18 mouse cellular contexts compared by ENCODE assay signal in the genomic region with DNA sequence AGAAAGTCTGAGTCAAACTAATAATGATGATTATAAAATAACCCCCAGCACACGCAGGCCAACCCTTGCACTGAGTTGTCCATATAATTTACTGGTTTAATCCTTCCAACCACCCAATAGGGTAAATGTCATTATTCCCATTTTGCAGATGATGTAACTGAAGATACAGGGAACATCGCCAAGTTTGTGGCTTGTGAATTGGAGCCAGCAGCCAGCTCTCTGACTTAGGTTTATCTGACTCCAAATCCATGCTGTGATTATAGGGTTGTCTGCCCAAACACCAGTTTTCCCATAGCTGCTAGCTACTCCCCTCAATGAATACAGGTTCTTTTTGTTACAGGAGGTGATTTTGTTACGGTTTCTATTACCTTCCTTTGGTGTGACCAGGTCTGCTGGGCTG.
A peak's percentile ranks its signal among the peaks of the same experiment; 100 is the strongest.
DNase-seq lines count a peak whose midpoint lies in the region; ATAC-seq and TF ChIP-seq lines count a peak whose summit lies in the region.
"Had no signal": no experiment of that assay in that cellular context is flagged by ENCODE, and none has a peak within 500 bp of the region (broad histone marks: within the 10 kb centered on the region; RNA-seq: fewer than 3 reads in every experiment).

No protein-coding gene starts in this region.

- H3K4me2 ChIP-seq in limb, embryonic 12.5 days = no peak overlapping the region
- H3K4me2 ChIP-seq in limb, embryonic 14.5 days (replicated peaks; ENCODE audit: low read depth, low read length, severe bottlenecking) = no peak overlapping the region
- H3K4me2 ChIP-seq: embryonic facial prominence, embryonic 13.5 days; forebrain, embryonic 13.5 days; forebrain, embryonic 15.5 days had no signal

- no peak for TF ChIP-seq POLR2A in limb, embryonic 14.5 days (IDR thresholded peaks at IDR 0.05; ENCODE audit: borderline replicate concordance, extremely low read depth, insufficient read depth, insufficient read length)

- no peaks in the 10 kb centered on the region for H3K27me3 ChIP-seq in limb, embryonic 12.5 days
- no peaks in the 10 kb centered on the region for H3K27me3 ChIP-seq in limb, embryonic 10.5 days (ENCODE audit: low read depth, poor library complexity, severe bottlenecking)
- H3K27me3 ChIP-seq in limb, embryonic 14.5 days (ENCODE audit: control insufficient read depth, insufficient read depth, low read length) = no peaks in the 10 kb centered on the region
- H3K27me3 ChIP-seq: forebrain, embryonic 13.5 days; forebrain, embryonic 15.5 days had no signal

- peaks cover 4% of the 10 kb centered on the region; the same call in 1 of the 2 replicates for H3K4me1 ChIP-seq in limb, embryonic 12.5 days (replicated peaks)
- peaks cover 7% of the 10 kb centered on the region; the same call in 1 of the 2 replicates for H3K4me1 ChIP-seq in limb, embryonic 10.5 days
- peaks cover 18% of the 10 kb centered on the region for H3K4me1 ChIP-seq in limb, embryonic 14.5 days (ENCODE audit: control insufficient read depth, insufficient read depth, low read length)

- H3K9me3 ChIP-seq in limb, embryonic 12.5 days = no peaks in the 10 kb centered on the region
- no peaks in the 10 kb centered on the region for H3K9me3 ChIP-seq in limb, embryonic 10.5 days (replicated peaks)
- H3K9me3 ChIP-seq in limb, embryonic 14.5 days (ENCODE audit: control insufficient read depth, low read length) = no peaks in the 10 kb centered on the region
- H3K9me3 ChIP-seq: embryonic facial prominence, embryonic 13.5 days; forebrain, embryonic 13.5 days; forebrain, embryonic 15.5 days had no signal

- no peak overlapping the region for H3K9ac ChIP-seq in limb, embryonic 12.5 days (replicated peaks)
- no peak overlapping the region for H3K9ac ChIP-seq in limb, embryonic 14.5 days (ENCODE audit: low read depth, low read length, severe bottlenecking)
- H3K9ac ChIP-seq: embryonic facial prominence, embryonic 13.5 days; forebrain, embryonic 13.5 days; forebrain, embryonic 15.5 days; forebrain, postnatal 0 days had no signal

- DNase-seq in adrenal gland, adult 2 months = peak; percentile 13
- DNase-seq in adrenal gland, postnatal 36 days = no peak
- peak; percentile 64 for DNase-seq in heart, adult 11 months
- DNase-seq in heart, adult 8-10 months (ENCODE audit: low spot score) = no peak
- DNase-seq in limb, embryonic 10.5 days (ENCODE audit: low spot score) = no peak
- DNase-seq in limb, embryonic 14.5 days (ENCODE audit: low spot score) = peak; percentile 15
- no peak for DNase-seq in urinary bladder, postnatal 25 days (ENCODE audit: low spot score)
- DNase-seq: adrenal gland, postnatal 10 days; adrenal gland, postnatal 25 days; cerebellum, adult 11-12 months; cerebellum, adult 2 months; cerebellum, adult 9-10 months; cerebellum, postnatal 25 days; forebrain, postnatal 0 days had no signal

- H3K27ac ChIP-seq in limb, embryonic 12.5 days = 0 out of 2 replicates have a peak overlapping the region, but pooled peaks have one; percentile 8
- H3K27ac ChIP-seq in limb, embryonic 10.5 days = no peak overlapping the region
- H3K27ac ChIP-seq in limb, embryonic 14.5 days (replicated peaks; ENCODE audit: low read depth, low read length) = no peak overlapping the region
- H3K27ac ChIP-seq: embryonic facial prominence, embryonic 13.5 days; forebrain, embryonic 13.5 days; forebrain, embryonic 15.5 days had no signal

- no peak for ATAC-seq in limb, embryonic 12.5 days (ENCODE audit: insufficient number of reproducible peaks, insufficient read depth, low FRiP score, low TSS enrichment, low read depth)
- ATAC-seq in limb, embryonic 14.5 days (ENCODE audit: low FRiP score, low read depth) = no peak
- ATAC-seq: forebrain, embryonic 13.5 days; forebrain, embryonic 15.5 days; forebrain, postnatal 0 days had no signal

- H3K36me3 ChIP-seq in limb, embryonic 12.5 days = no peaks in the 10 kb centered on the region
- H3K36me3 ChIP-seq in limb, embryonic 10.5 days = no peaks in the 10 kb centered on the region
- no peaks in the 10 kb centered on the region for H3K36me3 ChIP-seq in limb, embryonic 14.5 days (ENCODE audit: control insufficient read depth, insufficient read depth, low read length)
- H3K36me3 ChIP-seq: embryonic facial prominence, embryonic 13.5 days; forebrain, embryonic 15.5 days had no signal

- 80% methylated on average over 3 of the region's 3 CpGs for WGBS in limb, embryonic 12.5 days
- WGBS in limb, embryonic 10.5 days = 85% methylated on average over 3 of the region's 3 CpGs
- WGBS in limb, embryonic 14.5 days = 77% methylated on average over 3 of the region's 3 CpGs

- H3K4me3 ChIP-seq in limb, embryonic 12.5 days (replicated peaks) = no peak overlapping the region
- no peak overlapping the region for H3K4me3 ChIP-seq in limb, embryonic 10.5 days
- H3K4me3 ChIP-seq in limb, embryonic 14.5 days (replicated peaks; ENCODE audit: low read length) = no peak overlapping the region
- H3K4me3 ChIP-seq: embryonic facial prominence, embryonic 13.5 days; forebrain, embryonic 13.5 days; forebrain, embryonic 15.5 days had no signal

Comparison
In these comparisons a context has a peak if more than half of its experiments do, and no peak if none do; other contexts are left out.
1. DNase-seq: peak in adrenal gland, adult 2 months (single experiment), heart, adult 11 months (single experiment) and limb, embryonic 14.5 days (single experiment); none in adrenal gland, postnatal 36 days (0 of 2), heart, adult 8-10 months (single experiment), limb, embryonic 10.5 days (single experiment) and urinary bladder, postnatal 25 days (single experiment).